Mouse (Mus musculus) kidney, embryonic 15.5 days (tissue): ENCODE measurements around the gene Mturn. TPM values are rescaled to one million over a fixed set of nuclear protein-coding genes. Genes with fewer than 3 reads are reported as not detected.

Experiments used
- ATAC-seq: fragments of 200-750 bp; cut with Nextera tagmentation; replicated peaks from 2 replicates; pipeline ENCODE4 v1.8.0; 2017; ENCODE audit warnings: moderate TSS enrichment; ENCODE audit not compliant: low FRiP score
- H3K27ac ChIP-seq: fragments of 300-500 bp; sonication (generic); 2 replicates; pipeline ENCODE4 v1.5.1; 2015; ENCODE audit warnings: mild to moderate bottlenecking, inconsistent platforms
- H3K27me3 ChIP-seq: fragments of 300-500 bp; sonication (generic); 2 replicates; pipeline ENCODE4 v1.6.1; 2015; ENCODE audit warnings: inconsistent platforms
- H3K36me3 ChIP-seq: fragments of 300-500 bp; sonication (generic); 2 replicates; pipeline ENCODE4 v1.6.1; 2015; ENCODE audit warnings: inconsistent platforms
- H3K4me1 ChIP-seq: fragments of 300-500 bp; sonication (generic); 2 replicates; pipeline ENCODE4 v1.6.1; 2015; ENCODE audit warnings: inconsistent platforms
- H3K4me2 ChIP-seq: fragments of 300-500 bp; sonication (generic); 2 replicates; pipeline ENCODE4 v1.6.1; 2015; ENCODE audit warnings: moderate library complexity, mild to moderate bottlenecking, inconsistent platforms
- H3K4me3 ChIP-seq: fragments of 300-500 bp; sonication (generic); replicated peaks from 2 replicates; pipeline ENCODE4 v1.5.1; 2015; ENCODE audit warnings: mild to moderate bottlenecking, inconsistent platforms
- H3K9ac ChIP-seq: fragments of 300-500 bp; sonication (generic); 2 replicates; pipeline ENCODE4 v1.6.1; 2015; ENCODE audit warnings: mild to moderate bottlenecking, inconsistent platforms
- H3K9me3 ChIP-seq: fragments of 300-500 bp; sonication (generic); replicated peaks from 2 replicates; pipeline ENCODE4 v1.6.1; 2016; ENCODE audit warnings: inconsistent platforms
- WGBS: fragments of 180-500 bp; shearing (Covaris S2); methylation state at CpG from one replicate; pipeline ENCODE4 v1.1.7; 2015; ENCODE audit warnings: mixed read lengths; 5-methylcytosine and 5-hydroxymethylcytosine counted together
- polyA plus RNA-seq: library from polyadenylated mRNA; unstranded; fragments of >200 nt; fragmentation: Nextera tagmentation; extraction: Ambion mirVana; gene quantifications from 2 replicates; pipeline ENCODE4 v1.2.1, GENCODE M21; 2015

The Mturn gene
- polyA plus RNA-seq, 1 experiment from 2014 or later = 6.9 TPM

- Histone ChIP-seq H3K27me3 (peaks cover 33% of the 10 kb centered on the region), H3K4me3 (no peak overlapping the region), H3K9me3 (no peaks in the 10 kb centered on the region), H3K4me2 (no peak overlapping the region), H3K9ac (no peak overlapping the region), H3K36me3 (no peaks in the 10 kb centered on the region), H3K27ac (no peak overlapping the region), H3K4me1 (peaks cover 15% of the 10 kb centered on the region)
- ATAC-seq = no peak
- WGBS = 74% methylated on average over 14 of the region's 14 CpGs
Observed at GRCm38 (mm10) chr6:54685716-54686395, 4.4 kb downstream of the Mturn start.

- H3K4me3 ChIP-seq = no peak overlapping the region
- no peak overlapping the region for H3K4me2 ChIP-seq
- H3K27me3 ChIP-seq = peaks cover 30% of the 10 kb centered on the region
Observed at GRCm38 (mm10) chr6:54686946-54687737, 5.7 kb downstream of the Mturn start.

GRCm38 (mm10) chr6:54688467-54689323, 7.3 kb downstream of the Mturn start:
- H3K4me2 ChIP-seq = no peak overlapping the region
- H3K4me3 ChIP-seq = no peak overlapping the region
- no peak overlapping the region for H3K9ac ChIP-seq
- H3K9me3 ChIP-seq = no peaks in the 10 kb centered on the region
- 0 out of 2 replicates have a peak, but pooled peaks cover 2% of the 10 kb centered on the region for H3K4me1 ChIP-seq
- no peak overlapping the region for H3K27ac ChIP-seq
- ATAC-seq = no peak
- H3K27me3 ChIP-seq = peaks cover 17% of the 10 kb centered on the region
- no peaks in the 10 kb centered on the region for H3K36me3 ChIP-seq
- 73% methylated on average over 18 of the region's 18 CpGs for WGBS

More at GRCm38 (mm10) chr6:54686946-54687737, 5.7 kb downstream of the Mturn start:
- H3K9ac ChIP-seq = no peak overlapping the region
- 90% methylated on average over 21 of the region's 21 CpGs for WGBS
- H3K9me3 ChIP-seq = no peaks in the 10 kb centered on the region
- no peak overlapping the region for H3K27ac ChIP-seq
- H3K36me3 ChIP-seq = no peaks in the 10 kb centered on the region
- ATAC-seq = no peak
- H3K4me1 ChIP-seq = peaks cover 8% of the 10 kb centered on the region

GRCm38 (mm10) chr6:54689686-54690085, 8.3 kb downstream of the Mturn start:
- Histone ChIP-seq H3K27me3 (peaks cover 7% of the 10 kb centered on the region), H3K4me1 (0 out of 2 replicates have a peak, but pooled peaks cover 2% of the 10 kb centered on the region), H3K9me3 (no peaks in the 10 kb centered on the region), H3K27ac (no peak overlapping the region), H3K4me3 (no peak overlapping the region), H3K36me3 (no peaks in the 10 kb centered on the region), H3K4me2 (no peak overlapping the region), H3K9ac (no peak overlapping the region)
- WGBS = 91% methylated on average over 7 of the region's 7 CpGs
- no peak for ATAC-seq

GRCm38 (mm10) chr6:54690838-54691237, 9.4 kb downstream of the Mturn start:
- no peak for ATAC-seq
- Histone ChIP-seq H3K9ac (no peak overlapping the region), H3K27ac (no peak overlapping the region), H3K36me3 (no peaks in the 10 kb centered on the region), H3K9me3 (no peaks in the 10 kb centered on the region), H3K4me1 (0 out of 2 replicates have a peak, but pooled peaks cover 2% of the 10 kb centered on the region), H3K4me2 (0 out of 2 replicates have a peak overlapping the region, but pooled peaks have one; percentile 9), H3K4me3 (no peak overlapping the region), H3K27me3 (peaks cover 3% of the 10 kb centered on the region; the same call in 1 of the 2 replicates)
- WGBS = 56% methylated on average over 13 of the region's 13 CpGs

- Histone ChIP-seq H3K9me3 (no peaks in the 10 kb centered on the region), H3K4me2 (no peak overlapping the region), H3K4me1 (0 out of 2 replicates have a peak, but pooled peaks cover 2% of the 10 kb centered on the region), H3K27ac (no peak overlapping the region), H3K27me3 (peaks cover 3% of the 10 kb centered on the region; the same call in 1 of the 2 replicates), H3K9ac (no peak overlapping the region), H3K36me3 (no peaks in the 10 kb centered on the region), H3K4me3 (no peak overlapping the region)
- 74% methylated on average over 14 of the region's 14 CpGs for WGBS
- ATAC-seq = no peak
Observed at GRCm38 (mm10) chr6:54691368-54692116, 10.1 kb downstream of the Mturn start.

- Histone ChIP-seq H3K4me3 (no peak overlapping the region), H3K9me3 (no peaks in the 10 kb centered on the region), H3K36me3 (no peaks in the 10 kb centered on the region), H3K27me3 (peaks cover 3% of the 10 kb centered on the region; the same call in 1 of the 2 replicates), H3K4me2 (no peak overlapping the region), H3K27ac (no peak overlapping the region), H3K9ac (no peak overlapping the region), H3K4me1 (0 out of 2 replicates have a peak, but pooled peaks cover 2% of the 10 kb centered on the region)
- 82% methylated on average over 1 of the region's 1 CpGs for WGBS
- no peak for ATAC-seq
Observed at GRCm38 (mm10) chr6:54692201-54692600, 10.8 kb downstream of the Mturn start.

GRCm38 (mm10) chr6:54693286-54693685, 11.9 kb downstream of the Mturn start:
- H3K9ac ChIP-seq = no peak overlapping the region
- peaks cover 3% of the 10 kb centered on the region; the same call in 1 of the 2 replicates for H3K27me3 ChIP-seq
- ATAC-seq = no peak
- H3K27ac ChIP-seq = no peak overlapping the region
- no peaks in the 10 kb centered on the region for H3K36me3 ChIP-seq
- no peaks in the 10 kb centered on the region for H3K9me3 ChIP-seq
- no peak overlapping the region for H3K4me2 ChIP-seq
- no peak overlapping the region for H3K4me3 ChIP-seq
- 0 out of 2 replicates have a peak, but pooled peaks cover 2% of the 10 kb centered on the region for H3K4me1 ChIP-seq
- 84% methylated on average over 6 of the region's 6 CpGs for WGBS

GRCm38 (mm10) chr6:54698691-54699476, 17.5 kb downstream of the Mturn start:
- no peaks in the 10 kb centered on the region for H3K36me3 ChIP-seq
- H3K4me2 ChIP-seq = peak overlapping the region; percentile 91
- peak overlapping the region; percentile 51 for H3K27ac ChIP-seq
- peak; percentile 57 for ATAC-seq
- no peaks in the 10 kb centered on the region for H3K9me3 ChIP-seq
- 3% methylated on average over 24 of the region's 24 CpGs for WGBS
- H3K9ac ChIP-seq = peak overlapping the region; percentile 33; the same call in 1 of the 2 replicates
- peak overlapping the region; percentile 49 for H3K4me3 ChIP-seq
- peaks cover 12% of the 10 kb centered on the region for H3K4me1 ChIP-seq
- peaks cover 37% of the 10 kb centered on the region for H3K27me3 ChIP-seq

GRCm38 (mm10) chr6:54699477-54700056, 18.1 kb downstream of the Mturn start:
- WGBS = 3% methylated on average over 19 of the region's 19 CpGs
- Histone ChIP-seq H3K4me1 (peaks cover 19% of the 10 kb centered on the region), H3K4me3 (peak overlapping the region; percentile 49), H3K27ac (peak overlapping the region; percentile 51; the same call in 1 of the 2 replicates), H3K9me3 (no peaks in the 10 kb centered on the region), H3K9ac (peak overlapping the region; percentile 33; the same call in 1 of the 2 replicates), H3K27me3 (peaks cover 44% of the 10 kb centered on the region), H3K36me3 (no peaks in the 10 kb centered on the region), H3K4me2 (peak overlapping the region; percentile 91)
- peak; percentile 91 for ATAC-seq
